Mouse (Mus musculus) liver, embryonic 16.5 days (tissue): Measurements from ENCODE around the gene Wfdc18. TPM values are rescaled to one million over a fixed set of nuclear protein-coding genes. Genes with fewer than 3 reads are reported as not detected.
A peak's percentile ranks its signal among the peaks of the same experiment; 100 is the strongest.

Experiments used
- ATAC-seq: fragments of 200-750 bp; cut with Nextera tagmentation; 2 replicates; pipeline ENCODE4 v1.8.0; 2017; ENCODE audit warnings: low read depth, mild to moderate bottlenecking, moderate number of reproducible peaks, moderate library complexity
- H3K27ac ChIP-seq: fragments of 300-500 bp; sonication (generic); 2 replicates; pipeline ENCODE4 v1.5.1; 2014; ENCODE audit warnings: mild to moderate bottlenecking, low read length
- H3K27me3 ChIP-seq: fragments of 300-500 bp; sonication (generic); 2 replicates; pipeline ENCODE4 v1.6.1; 2014; ENCODE audit warnings: low read depth, low read length, mixed read lengths; ENCODE audit not compliant: control insufficient read depth, insufficient read depth
- H3K36me3 ChIP-seq: fragments of 300-500 bp; sonication (generic); 2 replicates; pipeline ENCODE4 v1.6.1; 2014; ENCODE audit warnings: mild to moderate bottlenecking; ENCODE audit not compliant: control insufficient read depth, insufficient read depth
- H3K4me1 ChIP-seq: fragments of 300-500 bp; sonication (generic); 2 replicates; pipeline ENCODE4 v1.6.1; 2014; ENCODE audit warnings: low read depth, low read length, mixed read lengths; ENCODE audit not compliant: control insufficient read depth
- H3K4me2 ChIP-seq: fragments of 300-500 bp; sonication (generic); 2 replicates; pipeline ENCODE4 v1.6.1; 2014; ENCODE audit warnings: low read depth, low read length, mixed read lengths
- H3K4me3 ChIP-seq: fragments of 300-500 bp; sonication (generic); 2 replicates; pipeline ENCODE4 v1.5.1; 2014; ENCODE audit warnings: low read depth, mild to moderate bottlenecking, low read length
- H3K9ac ChIP-seq: fragments of 300-500 bp; sonication (generic); 2 replicates; pipeline ENCODE4 v1.6.1; 2014; ENCODE audit warnings: low read depth, low read length
- H3K9me3 ChIP-seq: fragments of 300-500 bp; sonication (generic); replicated peaks from 2 replicates; pipeline ENCODE4 v1.6.1; 2016; ENCODE audit warnings: low read length; ENCODE audit not compliant: control insufficient read depth
- WGBS: fragments of 180-500 bp; shearing (Covaris S2); extraction: QIAGEN DNeasy Blood & Tissue Kit; methylation state at CpG from one replicate; pipeline ENCODE4 v1.1.7; 2014; ENCODE audit not compliant: insufficient replicate concordance; 5-methylcytosine and 5-hydroxymethylcytosine counted together
- polyA plus RNA-seq: library from polyadenylated mRNA; unstranded; fragments of >200 nt; fragmentation: Nextera tagmentation; extraction: Ambion mirVana; gene quantifications from 2 replicates; pipeline ENCODE4 v1.2.1, GENCODE M21; 2015

The Wfdc18 gene
- polyA plus RNA-seq, 1 experiment from 2014 or later, result 0.18 TPM

DNA sequence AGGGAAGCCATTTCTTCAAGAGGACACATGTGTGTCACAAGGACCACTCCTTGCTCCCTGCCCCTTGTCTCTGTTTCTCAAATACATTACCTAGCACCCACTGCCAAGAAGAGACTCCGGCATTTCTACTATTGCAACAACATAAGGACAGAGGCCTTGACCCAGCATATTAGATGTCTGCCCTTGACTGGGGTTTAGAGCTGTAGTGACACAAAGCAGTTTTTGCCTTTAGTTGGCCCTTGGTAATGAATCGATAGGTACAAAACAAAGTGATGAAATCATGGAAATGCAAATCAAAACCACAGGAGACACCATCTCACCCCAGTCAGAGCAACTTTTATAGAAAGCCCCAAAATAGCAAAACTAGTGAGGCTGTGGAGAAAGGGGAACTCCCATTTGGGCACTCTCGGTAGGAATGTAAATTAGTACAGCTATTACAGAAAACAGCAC, 28.3 kb downstream of the Wfdc18 start:
- no peaks in the 10 kb centered on the region; the same call in 1 of the 2 replicates for H3K4me1 ChIP-seq
- no peak overlapping the region for H3K4me2 ChIP-seq
- H3K27me3 ChIP-seq, result no peaks in the 10 kb centered on the region
- H3K36me3 ChIP-seq, result no peaks in the 10 kb centered on the region
- WGBS, result 24% methylated on average over 3 of the region's 3 CpGs
- no peak overlapping the region for H3K9ac ChIP-seq
- H3K27ac ChIP-seq, result no peak overlapping the region
- H3K9me3 ChIP-seq, result no peaks in the 10 kb centered on the region
- no peak overlapping the region for H3K4me3 ChIP-seq
- no peak for ATAC-seq

DNA sequence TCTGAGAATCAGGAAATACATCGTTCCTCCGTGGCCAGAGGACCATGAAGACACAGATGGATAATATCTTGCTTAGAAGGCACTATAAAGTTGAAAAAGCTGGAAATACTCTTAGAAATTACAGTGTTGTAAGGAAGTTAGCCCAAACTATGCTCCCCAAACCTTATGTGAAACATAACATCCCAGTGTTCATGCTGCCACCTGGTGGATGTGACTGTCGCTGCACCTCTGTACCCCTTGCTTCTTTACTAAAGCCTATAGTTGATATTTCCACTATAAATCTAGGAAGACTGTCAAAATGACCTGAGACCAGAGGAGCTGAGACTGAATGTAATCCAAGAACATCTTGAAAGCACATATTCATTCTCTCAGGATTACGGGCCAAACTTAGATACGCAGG, 30.4 kb downstream of the Wfdc18 start:
- ATAC-seq, result no peak
- WGBS, result 21% methylated on average over 5 of the region's 5 CpGs

GRCm38 (mm10) chr11:83740443-83740991, 31.7 kb downstream of the Wfdc18 start:
- no peak for ATAC-seq
- WGBS, result 48% methylated on average over 4 of the region's 4 CpGs
- Histone ChIP-seq H3K27ac (no peak overlapping the region), H3K27me3 (no peaks in the 10 kb centered on the region), H3K4me2 (no peak overlapping the region), H3K9ac (no peak overlapping the region), H3K9me3 (no peaks in the 10 kb centered on the region), H3K4me3 (no peak overlapping the region; the same call in 1 of the 2 replicates), H3K36me3 (no peaks in the 10 kb centered on the region), H3K4me1 (peaks cover 5% of the 10 kb centered on the region)

More for the DNA sequence above, 30.4 kb downstream of the Wfdc18 start:
- Histone ChIP-seq H3K36me3 (no peaks in the 10 kb centered on the region), H3K27me3 (no peaks in the 10 kb centered on the region), H3K9me3 (no peaks in the 10 kb centered on the region), H3K4me1 (peaks cover 5% of the 10 kb centered on the region), H3K9ac (no peak overlapping the region), H3K27ac (no peak overlapping the region), H3K4me3 (no peak overlapping the region), H3K4me2 (no peak overlapping the region)

DNA sequence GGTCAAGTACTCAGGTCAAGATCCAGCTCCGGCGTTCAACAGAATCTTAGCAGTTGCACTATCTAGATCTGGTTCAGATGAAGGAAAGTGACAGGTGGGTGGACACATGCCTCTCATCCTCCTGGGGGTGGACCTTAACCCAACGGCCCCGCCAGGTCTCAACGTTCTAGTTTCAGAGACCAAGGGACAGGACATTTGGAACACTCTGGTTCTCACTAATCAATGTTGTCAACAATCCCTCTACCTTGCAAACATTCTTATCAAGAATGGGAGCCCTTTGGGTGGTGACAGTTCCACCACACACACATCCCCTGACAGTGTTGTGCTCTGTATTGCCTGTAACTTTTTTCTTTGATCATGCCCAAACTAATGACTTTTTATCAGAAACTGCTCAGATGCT, 33.0 kb downstream of the Wfdc18 start:
- Histone ChIP-seq H3K9ac (no peak overlapping the region), H3K4me3 (no peak overlapping the region), H3K4me1 (peaks cover 5% of the 10 kb centered on the region), H3K36me3 (no peaks in the 10 kb centered on the region), H3K27ac (peak overlapping the region; percentile 60), H3K9me3 (no peaks in the 10 kb centered on the region), H3K4me2 (no peak overlapping the region), H3K27me3 (no peaks in the 10 kb centered on the region)
- ATAC-seq, result peak; percentile 75
- WGBS, result 57% methylated on average over 5 of the region's 5 CpGs

- no peak for ATAC-seq
- no peaks in the 10 kb centered on the region for H3K27me3 ChIP-seq
- peaks cover 5% of the 10 kb centered on the region for H3K4me1 ChIP-seq
- WGBS, result 56% methylated on average over 9 of the region's 9 CpGs
- H3K27ac ChIP-seq, result no peak overlapping the region
- H3K36me3 ChIP-seq, result no peaks in the 10 kb centered on the region
- no peak overlapping the region for H3K4me3 ChIP-seq
- H3K4me2 ChIP-seq, result no peak overlapping the region
- H3K9me3 ChIP-seq, result no peaks in the 10 kb centered on the region
- H3K9ac ChIP-seq, result no peak overlapping the region
Measured at GRCm38 (mm10) chr11:83742731-83743355, 34.0 kb downstream of the Wfdc18 start.

- Histone ChIP-seq H3K27ac (peak overlapping the region; percentile 19; the same call in 1 of the 2 replicates), H3K4me3 (no peak overlapping the region), H3K36me3 (no peaks in the 10 kb centered on the region), H3K4me2 (no peak overlapping the region), H3K9me3 (no peaks in the 10 kb centered on the region), H3K4me1 (peaks cover 5% of the 10 kb centered on the region), H3K9ac (no peak overlapping the region), H3K27me3 (no peaks in the 10 kb centered on the region)
- no peak for ATAC-seq
- 46% methylated on average over 3 of the region's 3 CpGs for WGBS
Measured at GRCm38 (mm10) chr11:83743525-83743924, 34.7 kb downstream of the Wfdc18 start.

DNA sequence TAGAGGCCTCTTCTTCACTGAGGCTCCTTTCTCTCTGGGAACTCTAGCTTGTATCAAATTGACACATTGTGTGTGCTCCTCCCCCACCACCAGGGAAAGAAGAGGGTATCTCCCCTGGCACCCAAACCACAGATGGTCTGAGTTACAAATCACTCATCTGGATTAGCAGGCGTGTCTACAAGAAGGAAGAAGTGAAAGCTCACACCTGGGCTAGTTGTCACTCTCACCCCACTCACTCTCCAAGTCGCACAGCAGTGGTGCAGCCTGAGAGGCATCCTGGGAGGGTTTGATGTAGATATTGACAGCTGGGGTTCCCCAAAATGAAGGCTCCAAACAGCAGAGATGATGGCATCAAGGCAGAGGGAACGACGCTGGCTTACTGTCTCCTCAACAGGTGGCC, 37.3 kb downstream of the Wfdc18 start:
- Histone ChIP-seq H3K27me3 (no peaks in the 10 kb centered on the region), H3K4me3 (no peak overlapping the region), H3K9ac (no peak overlapping the region), H3K36me3 (no peaks in the 10 kb centered on the region), H3K27ac (no peak overlapping the region; the same call in 1 of the 2 replicates), H3K9me3 (no peaks in the 10 kb centered on the region), H3K4me1 (peaks cover 5% of the 10 kb centered on the region), H3K4me2 (no peak overlapping the region)
- WGBS, result 55% methylated on average over 4 of the region's 4 CpGs
- no peak for ATAC-seq

GRCm38 (mm10) chr11:83746681-83747080, 37.9 kb downstream of the Wfdc18 start, which contains the start of gene Wfdc21:
TSS of gene Wfdc21 (plus strand) at chr11:83746940.
- Histone ChIP-seq H3K27ac (peak within 1 kb of the TSS; percentile 52; the same call in 1 of the 2 replicates), H3K9ac (no peak within 1 kb of the TSS)

More at GRCm38 (mm10) chr11:83746681-83747080, 37.9 kb downstream of the Wfdc18 start, which contains the start of gene Wfdc21:
- no peaks in the 10 kb centered on the region for H3K27me3 ChIP-seq
- H3K36me3 ChIP-seq, result no peaks in the 10 kb centered on the region
- no peak within 1 kb of the TSS; the same call in 1 of the 2 replicates for H3K4me3 ChIP-seq
- peaks cover 5% of the 10 kb centered on the region for H3K4me1 ChIP-seq
- H3K4me2 ChIP-seq, result no peak within 1 kb of the TSS
- WGBS, result 59% methylated on average over 5 of the region's 5 CpGs
- no peak for ATAC-seq
- no peaks in the 10 kb centered on the region for H3K9me3 ChIP-seq
